Mouse (Mus musculus): ENCODE measurements around the gene Stx4a.

The Stx4a gene

GRCm38 (mm10) chr7:127898179-127898956, 74.3 kb downstream of the Stx4a start:
- DNase-seq (ENCODE audit: low spot score in 2 of 2): no peak
